Mouse (Mus musculus): ENCODE measurements around the gene Pkd1l1. TPM values are rescaled to one million over a fixed set of nuclear protein-coding genes. Genes with fewer than 3 reads are reported as not detected.

The Pkd1l1 gene
- polyA plus RNA-seq, 1 experiment from 2014 or later, result 0.02 TPM

DNA sequence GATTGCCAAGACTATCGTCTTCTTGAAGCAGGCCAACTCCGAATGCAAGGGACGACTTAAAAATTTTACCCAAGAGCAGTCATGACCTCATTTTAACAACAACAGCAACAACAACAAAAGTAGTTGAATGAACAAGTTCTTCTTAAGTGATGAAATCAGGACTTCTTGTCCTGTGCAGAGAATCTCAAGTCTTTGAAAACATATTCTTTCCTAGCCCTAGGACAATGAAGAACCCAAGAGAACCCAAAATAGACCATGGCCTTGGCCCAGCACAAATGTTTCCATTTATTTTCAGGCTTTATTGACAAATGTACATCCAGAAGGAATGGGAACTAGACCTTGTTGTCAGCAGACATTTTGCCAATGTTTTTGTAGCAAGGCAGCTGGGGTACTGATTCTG is 147.7 kb downstream of the Pkd1l1 start:
- Histone ChIP-seq H3K4me1 (ENCODE audit: insufficient read depth, low read depth, low read length) (no peaks in the 10 kb centered on the region), H3K9me3 (ENCODE audit: low read length) (no peaks in the 10 kb centered on the region), H3K27ac (ENCODE audit: low read length) (0 out of 2 replicates have a peak overlapping the region, but pooled peaks have one; percentile 62), H3K4me3 (ENCODE audit: low read depth, low read length) (no peak overlapping the region), H3K27me3 (replicated peaks; ENCODE audit: insufficient read depth, low read length) (no peaks in the 10 kb centered on the region), H3K4me2 (replicated peaks; ENCODE audit: low read depth, low read length) (no peak overlapping the region), H3K9ac (replicated peaks; ENCODE audit: low read depth) (no peak overlapping the region), H3K36me3 (ENCODE audit: insufficient read depth, low read length) (no peaks in the 10 kb centered on the region)
- TF ChIP-seq CTCF (IDR thresholded peaks at IDR 0.05), result no peak
- peak; percentile 92 for TF ChIP-seq EP300 (IDR thresholded peaks at IDR 0.05)
- peak; percentile 76 for ATAC-seq
- DNase-seq (ENCODE audit: low spot score), result peak; percentile 88
- WGBS, result 78% methylated on average over 3 of the region's 3 CpGs

- H3K4me1 ChIP-seq (ENCODE audit: insufficient read depth, low read depth, low read length), result no peaks in the 10 kb centered on the region
- no peaks in the 10 kb centered on the region for H3K27me3 ChIP-seq (replicated peaks; ENCODE audit: insufficient read depth, low read length)
- DNase-seq (ENCODE audit: low spot score), result peak; percentile 12
- no peaks in the 10 kb centered on the region for H3K9me3 ChIP-seq (ENCODE audit: low read length)
- no peak for TF ChIP-seq EP300 (IDR thresholded peaks at IDR 0.05)
- TF ChIP-seq CTCF (IDR thresholded peaks at IDR 0.05), result no peak
- H3K27ac ChIP-seq (ENCODE audit: low read length), result no peak overlapping the region
- WGBS, result 80% methylated on average over 4 of the region's 4 CpGs
- H3K4me2 ChIP-seq (replicated peaks; ENCODE audit: low read depth, low read length), result no peak overlapping the region
- ATAC-seq, result no peak
- no peaks in the 10 kb centered on the region for H3K36me3 ChIP-seq (ENCODE audit: insufficient read depth, low read length)
- no peak overlapping the region for H3K4me3 ChIP-seq (ENCODE audit: low read depth, low read length)
- H3K9ac ChIP-seq (replicated peaks; ENCODE audit: low read depth), result no peak overlapping the region
These were observed 151.7 kb downstream of the Pkd1l1 start for GRCm38 (mm10) chr11:8821403-8821802.

DNA sequence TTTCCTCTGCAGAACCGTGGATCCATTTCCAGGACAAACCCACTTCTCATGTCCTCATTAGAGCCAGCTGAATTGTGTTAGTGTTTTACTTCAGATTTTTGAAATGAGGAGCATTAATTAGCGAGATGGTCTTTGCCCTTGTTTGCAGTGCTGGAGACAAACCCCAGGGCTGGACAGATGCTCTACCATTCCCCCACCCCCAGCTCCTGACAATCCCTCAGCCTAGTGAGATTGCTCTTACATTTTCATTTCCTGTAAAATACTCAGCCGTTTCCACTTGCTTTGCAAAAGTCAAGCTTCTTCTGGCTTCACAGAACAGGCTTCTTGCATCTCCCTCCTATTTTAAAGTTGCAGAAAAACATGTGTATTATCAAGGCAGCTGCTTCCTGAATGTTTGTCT is 155.7 kb downstream of the Pkd1l1 start:
- no peak overlapping the region for H3K4me2 ChIP-seq (replicated peaks; ENCODE audit: low read depth, low read length)
- no peak overlapping the region for H3K9ac ChIP-seq (replicated peaks; ENCODE audit: low read depth)
- no peaks in the 10 kb centered on the region for H3K4me1 ChIP-seq (ENCODE audit: insufficient read depth, low read depth, low read length)
- H3K27me3 ChIP-seq (replicated peaks; ENCODE audit: insufficient read depth, low read length), result no peaks in the 10 kb centered on the region
- ATAC-seq, result no peak
- 47% methylated on average over 3 of the region's 3 CpGs for WGBS
- H3K4me3 ChIP-seq (ENCODE audit: low read depth, low read length), result no peak overlapping the region
- no peak overlapping the region; the same call in 1 of the 2 replicates for H3K27ac ChIP-seq (ENCODE audit: low read length)
- H3K36me3 ChIP-seq (ENCODE audit: insufficient read depth, low read length), result no peaks in the 10 kb centered on the region
- TF ChIP-seq CTCF (IDR thresholded peaks at IDR 0.05), result no peak
- no peak for TF ChIP-seq EP300 (IDR thresholded peaks at IDR 0.05)
- DNase-seq (ENCODE audit: low spot score), result peak; percentile 42
- H3K9me3 ChIP-seq (ENCODE audit: low read length), result no peaks in the 10 kb centered on the region

DNA sequence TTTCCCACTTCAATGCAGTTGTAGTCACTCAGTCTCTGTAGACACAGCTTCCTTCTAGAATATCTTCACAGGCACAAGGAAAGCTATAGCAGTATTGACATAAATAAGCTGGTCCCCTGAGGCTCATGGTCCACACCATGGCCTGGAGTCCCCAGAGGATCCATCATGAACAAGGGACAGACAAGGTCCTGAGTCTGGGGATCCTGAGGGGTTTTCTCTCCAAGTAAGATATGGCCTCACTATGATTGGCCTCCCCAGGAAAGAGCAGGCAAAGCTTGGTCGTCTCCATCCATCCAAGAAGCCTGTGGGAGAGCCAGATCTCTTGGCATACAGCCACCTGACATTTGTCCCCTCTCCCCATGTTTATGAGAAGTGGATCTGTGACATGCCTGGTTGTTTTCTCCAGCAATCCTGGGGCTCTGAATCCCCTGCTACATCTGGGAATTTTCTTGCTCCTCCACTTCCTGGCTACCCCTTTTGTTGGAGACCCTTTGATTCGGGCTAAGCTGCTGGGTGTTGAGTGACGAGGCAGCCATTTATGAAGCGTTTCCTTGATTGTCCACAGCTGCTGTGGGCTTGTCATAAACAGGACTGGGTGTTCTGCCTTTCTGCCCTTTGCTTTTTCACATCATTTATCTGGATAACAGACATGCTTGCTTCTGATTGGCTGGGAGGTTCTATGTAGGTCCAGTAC is 158.8 kb downstream of the Pkd1l1 start:
- Histone ChIP-seq H3K36me3 (ENCODE audit: insufficient read depth, low read length) (no peaks in the 10 kb centered on the region), H3K27me3 (replicated peaks; ENCODE audit: insufficient read depth, low read length) (no peaks in the 10 kb centered on the region), H3K4me1 (ENCODE audit: insufficient read depth, low read depth, low read length) (peaks cover 5% of the 10 kb centered on the region; the same call in 1 of the 2 replicates), H3K4me2 (replicated peaks; ENCODE audit: low read depth, low read length) (no peak overlapping the region), H3K9me3 (ENCODE audit: low read length) (no peaks in the 10 kb centered on the region), H3K27ac (ENCODE audit: low read length) (peak overlapping the region; percentile 76), H3K9ac (replicated peaks; ENCODE audit: low read depth) (no peak overlapping the region), H3K4me3 (ENCODE audit: low read depth, low read length) (no peak overlapping the region)
- TF ChIP-seq EP300 (IDR thresholded peaks at IDR 0.05) (peak; percentile 99), CTCF (IDR thresholded peaks at IDR 0.05) (no peak)
- WGBS, result 25% methylated on average over 4 of the region's 4 CpGs
- peak; percentile 93 for ATAC-seq
- peak; percentile 94 for DNase-seq (ENCODE audit: low spot score)

- no peak overlapping the region for H3K4me3 ChIP-seq (ENCODE audit: low read depth, low read length)
- TF ChIP-seq CTCF (IDR thresholded peaks at IDR 0.05) (no peak), EP300 (IDR thresholded peaks at IDR 0.05) (no peak)
- no peaks in the 10 kb centered on the region for H3K36me3 ChIP-seq (ENCODE audit: insufficient read depth, low read length)
- H3K27ac ChIP-seq (ENCODE audit: low read length), result no peak overlapping the region
- H3K9me3 ChIP-seq (ENCODE audit: low read length), result no peaks in the 10 kb centered on the region
- H3K4me1 ChIP-seq (ENCODE audit: insufficient read depth, low read depth, low read length), result peaks cover 5% of the 10 kb centered on the region; the same call in 1 of the 2 replicates
- no peak overlapping the region for H3K9ac ChIP-seq (replicated peaks; ENCODE audit: low read depth)
- DNase-seq (ENCODE audit: low spot score) (no peak), ATAC-seq (no peak)
- no peak overlapping the region for H3K4me2 ChIP-seq (replicated peaks; ENCODE audit: low read depth, low read length)
- 20% methylated on average over 5 of the region's 5 CpGs for WGBS
- H3K27me3 ChIP-seq (replicated peaks; ENCODE audit: insufficient read depth, low read length), result no peaks in the 10 kb centered on the region
These were observed 161.5 kb downstream of the Pkd1l1 start for GRCm38 (mm10) chr11:8811506-8812100.

- TF ChIP-seq EP300 (IDR thresholded peaks at IDR 0.05) (no peak), CTCF (IDR thresholded peaks at IDR 0.05) (peak; percentile 40)
These were observed 163.4 kb downstream of the Pkd1l1 start for GRCm38 (mm10) chr11:8809644-8810043.

More at GRCm38 (mm10) chr11:8809644-8810043, 163.4 kb downstream of the Pkd1l1 start:
- H3K27ac ChIP-seq (ENCODE audit: low read length), result no peak overlapping the region
- no peak overlapping the region for H3K9ac ChIP-seq (replicated peaks; ENCODE audit: low read depth)
- ATAC-seq, result no peak
- WGBS, result 47% methylated on average over 1 of the region's 1 CpGs
- H3K9me3 ChIP-seq (ENCODE audit: low read length), result no peaks in the 10 kb centered on the region
- H3K4me1 ChIP-seq (ENCODE audit: insufficient read depth, low read depth, low read length), result peaks cover 5% of the 10 kb centered on the region; the same call in 1 of the 2 replicates
- no peaks in the 10 kb centered on the region for H3K27me3 ChIP-seq (replicated peaks; ENCODE audit: insufficient read depth, low read length)
- no peak overlapping the region for H3K4me3 ChIP-seq (ENCODE audit: low read depth, low read length)
- H3K36me3 ChIP-seq (ENCODE audit: insufficient read depth, low read length), result no peaks in the 10 kb centered on the region
- no peak overlapping the region for H3K4me2 ChIP-seq (replicated peaks; ENCODE audit: low read depth, low read length)
- DNase-seq (ENCODE audit: low spot score), result peak; percentile 48

Measured in lung, postnatal 0 days (tissue).